Mouse (Mus musculus): ENCODE measurements at regions not wholly inside any gene's neighbourhood (a gene's known extent, or its start where the extent isn't known, plus 50 kb on each side); places are given as distances from the start of the nearest gene placed in this dataset.

DNA sequence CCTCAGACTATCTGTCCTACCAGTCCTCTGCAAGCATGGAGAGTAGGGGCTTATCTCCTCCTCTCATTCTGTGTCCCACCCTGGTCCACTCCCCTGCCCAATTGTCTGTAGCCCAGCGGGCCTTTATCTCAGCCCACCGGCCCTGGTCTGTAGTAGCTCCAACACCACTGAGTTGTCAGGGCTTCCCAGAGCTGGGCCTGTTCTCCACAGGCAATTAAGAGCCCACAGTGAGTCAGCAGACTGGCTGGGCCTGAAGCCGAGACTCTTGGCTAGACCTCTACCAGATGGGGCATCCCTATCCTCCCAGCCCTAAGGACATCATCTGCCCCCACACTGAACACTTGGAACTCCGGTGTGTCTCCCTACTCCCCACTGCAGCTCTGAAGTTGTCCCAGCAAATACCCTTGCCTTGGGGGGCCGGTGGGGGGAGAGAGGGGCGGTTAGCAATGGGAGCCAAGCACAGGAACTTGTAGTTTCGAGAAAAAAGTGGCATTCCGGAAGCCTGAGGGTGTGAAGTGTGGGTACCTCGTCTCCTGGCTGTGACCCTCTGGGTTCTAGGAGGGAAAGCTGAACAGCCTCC lies 64.7 kb upstream of the Dlg1 start:
- H3K4me1 ChIP-seq (replicated peaks; ENCODE audit: control insufficient read depth, insufficient read depth, low read length): no peaks in the 10 kb centered on the region; the same call in 1 of the 2 replicates
- H3K4me2 ChIP-seq (replicated peaks; ENCODE audit: low read depth, low read length): no peak overlapping the region
- DNase-seq (ENCODE audit: low spot score) (no peak), ATAC-seq (ENCODE audit: low FRiP score) (peak; percentile 45; the same call in 1 of the 2 replicates)
- no peak overlapping the region for H3K9ac ChIP-seq (ENCODE audit: low read depth, low read length)
- H3K9me3 ChIP-seq (ENCODE audit: control insufficient read depth, low read length): no peaks in the 10 kb centered on the region
- H3K27ac ChIP-seq (ENCODE audit: low read depth, low read length): no peak overlapping the region
- H3K27me3 ChIP-seq (ENCODE audit: control insufficient read depth, insufficient read depth, low read length): no peaks in the 10 kb centered on the region
- H3K4me3 ChIP-seq (ENCODE audit: low read depth, low read length): no peak overlapping the region
- H3K36me3 ChIP-seq (ENCODE audit: control insufficient read depth, insufficient read depth, low read length): no peaks in the 10 kb centered on the region
- 87% methylated on average over 9 of the region's 9 CpGs for WGBS

DNA sequence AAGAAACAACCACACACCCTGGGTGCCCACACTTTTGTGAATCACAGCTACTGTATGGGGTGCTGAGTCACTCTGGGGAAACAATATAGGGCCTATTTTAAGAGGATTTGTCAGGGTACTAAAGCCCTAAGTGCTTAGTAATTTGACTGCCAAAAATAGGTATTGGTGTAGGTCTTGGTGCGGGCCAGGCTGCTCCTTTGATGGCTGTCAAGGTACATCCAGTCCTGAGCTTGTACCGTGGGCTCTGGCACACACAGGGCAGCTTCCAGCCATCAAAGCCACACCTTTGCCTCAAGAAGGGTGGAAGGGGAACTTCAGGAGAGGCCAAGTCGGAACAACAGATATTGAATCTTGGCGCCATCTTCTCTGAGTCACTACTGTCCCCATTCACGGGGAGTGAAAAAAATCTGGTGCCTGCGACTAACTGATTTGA lies 64.2 kb upstream of the Dlg1 start:
- no peak for DNase-seq (ENCODE audit: low spot score)
- Histone ChIP-seq H3K9me3 (ENCODE audit: control insufficient read depth, low read length) (no peaks in the 10 kb centered on the region), H3K27me3 (ENCODE audit: control insufficient read depth, insufficient read depth, low read length) (no peaks in the 10 kb centered on the region), H3K4me1 (replicated peaks; ENCODE audit: control insufficient read depth, insufficient read depth, low read length) (no peaks in the 10 kb centered on the region), H3K4me3 (ENCODE audit: low read depth, low read length) (no peak overlapping the region), H3K27ac (ENCODE audit: low read depth, low read length) (no peak overlapping the region), H3K36me3 (ENCODE audit: control insufficient read depth, insufficient read depth, low read length) (no peaks in the 10 kb centered on the region), H3K4me2 (replicated peaks; ENCODE audit: low read depth, low read length) (no peak overlapping the region), H3K9ac (ENCODE audit: low read depth, low read length) (no peak overlapping the region)
- ATAC-seq (ENCODE audit: low FRiP score): no peak
- 98% methylated on average over 6 of the region's 6 CpGs for WGBS

DNA sequence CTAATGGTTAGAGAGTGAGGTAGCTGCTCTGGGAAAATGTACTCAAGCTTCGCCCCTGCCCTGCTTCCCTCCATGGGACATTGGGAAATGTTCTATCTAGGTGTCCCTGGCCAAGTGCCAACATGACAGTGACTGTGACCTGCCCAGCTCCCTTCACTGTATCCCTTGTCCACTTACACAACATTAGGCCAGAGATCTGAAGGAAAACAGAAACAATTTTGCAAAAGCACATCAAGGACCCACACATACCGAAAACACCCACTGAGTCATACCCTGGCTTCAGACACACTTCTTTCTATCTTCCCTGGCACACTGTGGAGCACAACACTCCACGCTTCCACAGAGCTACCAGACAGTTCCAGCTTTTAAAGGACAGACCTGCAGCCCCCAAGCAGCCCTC lies 62.0 kb upstream of the Dlg1 start:
- Histone ChIP-seq H3K4me1 (replicated peaks; ENCODE audit: control insufficient read depth, insufficient read depth, low read length) (no peaks in the 10 kb centered on the region), H3K27ac (ENCODE audit: low read depth, low read length) (no peak overlapping the region), H3K9me3 (ENCODE audit: control insufficient read depth, low read length) (no peaks in the 10 kb centered on the region), H3K4me3 (ENCODE audit: low read depth, low read length) (no peak overlapping the region), H3K36me3 (ENCODE audit: control insufficient read depth, insufficient read depth, low read length) (no peaks in the 10 kb centered on the region), H3K27me3 (ENCODE audit: control insufficient read depth, insufficient read depth, low read length) (no peaks in the 10 kb centered on the region), H3K9ac (ENCODE audit: low read depth, low read length) (no peak overlapping the region), H3K4me2 (replicated peaks; ENCODE audit: low read depth, low read length) (no peak overlapping the region)
- no peak for ATAC-seq (ENCODE audit: low FRiP score)
- DNase-seq (ENCODE audit: low spot score): no peak
- WGBS: 98% methylated on average over 3 of the region's 3 CpGs

DNA sequence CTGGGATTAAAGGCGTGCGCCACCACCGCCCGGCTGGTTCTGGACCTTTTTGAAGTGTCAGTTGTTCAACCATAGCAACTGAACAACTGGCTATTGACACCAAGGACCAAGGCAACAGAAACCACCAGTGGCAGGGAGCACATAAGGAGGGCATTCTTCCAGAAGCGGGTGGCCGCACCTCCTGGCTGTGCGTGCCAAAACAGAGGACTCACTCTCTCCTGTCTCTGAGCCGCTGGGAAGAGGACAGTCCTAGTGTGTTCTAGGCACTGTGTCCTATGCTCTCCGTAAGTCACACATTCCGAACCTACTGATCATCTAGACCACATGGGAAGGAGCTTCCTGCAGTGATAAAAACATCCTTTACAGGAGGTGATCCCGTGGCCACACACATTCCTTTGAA lies 60.1 kb upstream of the Dlg1 start:
- no peak for DNase-seq (ENCODE audit: low spot score)
- Histone ChIP-seq H3K9ac (ENCODE audit: low read depth, low read length) (no peak overlapping the region), H3K9me3 (ENCODE audit: control insufficient read depth, low read length) (no peaks in the 10 kb centered on the region), H3K36me3 (ENCODE audit: control insufficient read depth, insufficient read depth, low read length) (no peaks in the 10 kb centered on the region), H3K4me2 (replicated peaks; ENCODE audit: low read depth, low read length) (no peak overlapping the region), H3K4me1 (replicated peaks; ENCODE audit: control insufficient read depth, insufficient read depth, low read length) (no peaks in the 10 kb centered on the region), H3K4me3 (ENCODE audit: low read depth, low read length) (no peak overlapping the region), H3K27ac (ENCODE audit: low read depth, low read length) (no peak overlapping the region), H3K27me3 (ENCODE audit: control insufficient read depth, insufficient read depth, low read length) (no peaks in the 10 kb centered on the region)
- no peak for ATAC-seq (ENCODE audit: low FRiP score)
- WGBS: 82% methylated on average over 11 of the region's 11 CpGs

DNA sequence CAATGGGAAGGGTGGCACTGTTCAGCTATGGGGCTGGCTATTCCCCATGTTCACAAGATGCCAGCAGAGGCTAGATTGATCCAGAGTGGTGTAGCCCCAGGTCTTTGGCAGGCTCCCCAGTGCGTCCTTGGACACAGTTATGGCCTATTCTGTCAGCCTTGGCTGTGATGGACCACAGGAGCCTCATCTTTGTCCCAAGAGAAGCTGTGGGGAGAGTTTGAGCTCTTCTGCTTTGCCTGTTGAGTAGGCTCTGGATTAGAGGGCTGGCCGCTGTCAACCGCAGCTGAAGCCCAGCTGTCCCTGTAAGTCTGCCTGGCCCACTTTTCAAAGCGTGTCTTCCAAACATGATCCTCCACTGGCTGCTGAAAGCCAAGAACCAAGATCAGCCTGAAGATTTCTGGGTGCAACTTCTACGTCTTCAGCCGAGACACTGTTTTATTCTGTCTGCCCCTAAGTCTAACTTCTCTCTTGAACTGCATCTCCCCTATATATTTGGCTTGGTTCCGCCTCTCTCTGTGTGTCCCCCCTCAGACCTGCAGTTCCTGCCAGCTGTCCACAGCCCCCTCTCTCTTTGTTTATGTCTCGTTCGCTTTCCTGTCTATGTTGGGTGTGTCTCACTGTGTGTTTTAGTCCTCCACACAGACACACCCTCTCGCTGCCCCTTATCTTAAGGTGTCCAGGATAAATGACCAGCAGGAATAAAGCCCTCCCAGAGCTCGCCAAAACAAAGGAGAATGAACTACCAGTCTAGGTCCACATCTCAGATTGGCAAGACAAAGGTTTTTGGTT lies 56.7 kb upstream of the Dlg1 start:
- no peaks in the 10 kb centered on the region for H3K36me3 ChIP-seq (ENCODE audit: control insufficient read depth, insufficient read depth, low read length)
- no peaks in the 10 kb centered on the region for H3K27me3 ChIP-seq (ENCODE audit: control insufficient read depth, insufficient read depth, low read length)
- WGBS: 89% methylated on average over 11 of the region's 11 CpGs
- no peak overlapping the region for H3K4me3 ChIP-seq (ENCODE audit: low read depth, low read length)
- no peak for ATAC-seq (ENCODE audit: low FRiP score)
- H3K9ac ChIP-seq (ENCODE audit: low read depth, low read length): no peak overlapping the region
- H3K4me1 ChIP-seq (replicated peaks; ENCODE audit: control insufficient read depth, insufficient read depth, low read length): no peaks in the 10 kb centered on the region
- H3K4me2 ChIP-seq (replicated peaks; ENCODE audit: low read depth, low read length): no peak overlapping the region
- no peak overlapping the region for H3K27ac ChIP-seq (ENCODE audit: low read depth, low read length)
- H3K9me3 ChIP-seq (ENCODE audit: control insufficient read depth, low read length): no peaks in the 10 kb centered on the region
- DNase-seq (ENCODE audit: low spot score): no peak

DNA sequence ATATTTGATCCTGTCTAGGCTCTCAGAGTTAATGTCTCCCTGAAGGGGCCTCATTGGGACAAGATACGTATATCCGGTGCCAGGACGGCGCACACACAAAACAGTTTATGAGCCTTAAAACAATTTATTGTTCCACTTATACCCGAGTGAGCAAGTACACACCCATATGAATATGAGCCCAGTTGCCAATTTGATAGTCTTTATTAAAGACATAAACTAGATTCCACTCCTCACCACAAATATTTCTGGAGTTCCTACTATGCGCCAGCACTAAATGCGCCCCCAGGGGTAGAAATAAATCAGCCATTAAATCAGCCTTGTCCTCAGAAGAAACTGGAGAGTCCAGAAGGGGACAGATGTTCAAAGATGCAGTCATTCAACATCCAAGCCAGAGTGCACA lies 54.3 kb upstream of the Dlg1 start:
- Histone ChIP-seq H3K4me3 (ENCODE audit: low read depth, low read length) (no peak overlapping the region), H3K27ac (ENCODE audit: low read depth, low read length) (no peak overlapping the region), H3K9me3 (ENCODE audit: control insufficient read depth, low read length) (no peaks in the 10 kb centered on the region), H3K27me3 (ENCODE audit: control insufficient read depth, insufficient read depth, low read length) (no peaks in the 10 kb centered on the region), H3K36me3 (ENCODE audit: control insufficient read depth, insufficient read depth, low read length) (no peaks in the 10 kb centered on the region), H3K9ac (ENCODE audit: low read depth, low read length) (no peak overlapping the region), H3K4me1 (replicated peaks; ENCODE audit: control insufficient read depth, insufficient read depth, low read length) (no peaks in the 10 kb centered on the region), H3K4me2 (replicated peaks; ENCODE audit: low read depth, low read length) (no peak overlapping the region)
- ATAC-seq (ENCODE audit: low FRiP score): no peak
- no peak for DNase-seq (ENCODE audit: low spot score)
- 85% methylated on average over 7 of the region's 7 CpGs for WGBS

DNA sequence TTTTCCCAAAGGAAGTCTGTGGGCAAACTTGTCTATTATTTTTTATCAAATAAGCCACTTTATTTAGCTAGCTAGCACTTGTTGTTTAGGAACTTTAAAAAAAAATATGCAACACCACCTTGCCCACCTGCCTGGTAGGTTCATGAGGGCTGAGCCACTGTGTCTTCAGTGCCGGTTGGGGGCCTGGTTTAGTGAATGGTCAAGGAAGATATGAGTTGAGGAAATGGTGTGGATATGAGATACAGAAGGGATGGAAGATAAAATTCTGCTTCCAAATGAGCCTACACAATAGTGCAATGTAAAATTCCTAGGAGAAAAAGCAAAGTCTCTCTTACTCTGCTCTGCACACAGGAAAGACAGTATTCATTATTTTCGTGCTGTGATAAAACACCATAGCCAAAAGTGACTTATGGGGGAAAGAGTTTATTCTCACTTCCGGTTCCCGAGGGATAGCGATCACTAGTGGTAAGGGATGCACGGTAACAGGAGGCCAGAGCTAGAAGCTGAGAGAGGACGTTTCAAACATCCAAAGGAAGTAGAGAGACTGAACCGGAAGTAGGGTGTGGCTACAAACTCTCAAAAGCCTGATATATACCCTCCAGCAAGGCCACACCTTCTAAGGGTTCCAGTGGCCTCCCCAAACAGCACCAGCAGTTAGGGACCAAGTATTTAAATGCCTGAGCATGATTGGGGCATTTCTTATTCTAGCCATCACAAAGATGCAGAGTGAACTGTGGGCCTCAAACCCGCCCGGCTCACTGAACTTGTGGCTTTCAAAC lies 53.7 kb upstream of the Dlg1 start:
- Histone ChIP-seq H3K4me1 (replicated peaks; ENCODE audit: control insufficient read depth, insufficient read depth, low read length) (no peaks in the 10 kb centered on the region), H3K4me2 (replicated peaks; ENCODE audit: low read depth, low read length) (no peak overlapping the region), H3K9me3 (ENCODE audit: control insufficient read depth, low read length) (no peaks in the 10 kb centered on the region), H3K27me3 (ENCODE audit: control insufficient read depth, insufficient read depth, low read length) (no peaks in the 10 kb centered on the region), H3K9ac (ENCODE audit: low read depth, low read length) (no peak overlapping the region), H3K36me3 (ENCODE audit: control insufficient read depth, insufficient read depth, low read length) (no peaks in the 10 kb centered on the region), H3K27ac (ENCODE audit: low read depth, low read length) (no peak overlapping the region), H3K4me3 (ENCODE audit: low read depth, low read length) (no peak overlapping the region)
- DNase-seq (ENCODE audit: low spot score) (no peak), ATAC-seq (ENCODE audit: low FRiP score) (no peak)
- 86% methylated on average over 10 of the region's 10 CpGs for WGBS
